Mouse (Mus musculus) embryo, embryonic 10 days (tissue): ENCODE measurements at regions not wholly inside any gene's neighbourhood (a gene's known extent, or its start where the extent isn't known, plus 50 kb on each side); places are given as distances from the start of the nearest gene placed in this dataset.
A peak's percentile ranks its signal among the peaks of the same experiment; 100 is the strongest.

ENCODE experiments used
- DNase-seq: peaks from one replicate; pipeline ENCODE4 v3.0.0-alpha.2; 2015; ENCODE audit warnings: low spot score

GRCm38 (mm10) chr4:62755237-62755900, 195.7 kb downstream of the Rgs3 start:
- DNase-seq: peak; percentile 85

DNA sequence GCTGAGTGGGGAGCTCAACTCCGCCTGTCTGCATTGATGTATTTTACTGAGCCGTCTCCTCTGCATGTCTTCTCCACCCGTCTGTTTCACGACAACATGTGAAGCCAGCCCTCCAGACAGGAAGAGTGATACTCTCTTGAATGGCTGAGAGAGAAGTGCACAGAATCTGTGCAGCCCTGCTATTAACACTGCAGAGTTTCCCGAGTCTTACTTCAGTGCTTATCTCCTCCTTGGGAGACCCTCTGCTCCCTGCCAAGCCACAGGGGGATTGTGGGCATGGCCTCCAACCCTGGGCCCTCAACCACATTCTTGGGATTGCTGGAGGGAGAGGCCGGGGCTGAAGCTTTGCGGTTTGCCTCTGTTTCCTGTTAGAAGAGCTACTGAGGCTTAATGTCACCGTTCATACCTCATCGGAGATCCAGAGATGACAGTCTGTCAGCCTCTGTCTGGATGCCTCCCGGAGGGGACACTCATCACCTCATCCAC, 197.1 kb downstream of the Rgs3 start:
- no peak for DNase-seq

DNA sequence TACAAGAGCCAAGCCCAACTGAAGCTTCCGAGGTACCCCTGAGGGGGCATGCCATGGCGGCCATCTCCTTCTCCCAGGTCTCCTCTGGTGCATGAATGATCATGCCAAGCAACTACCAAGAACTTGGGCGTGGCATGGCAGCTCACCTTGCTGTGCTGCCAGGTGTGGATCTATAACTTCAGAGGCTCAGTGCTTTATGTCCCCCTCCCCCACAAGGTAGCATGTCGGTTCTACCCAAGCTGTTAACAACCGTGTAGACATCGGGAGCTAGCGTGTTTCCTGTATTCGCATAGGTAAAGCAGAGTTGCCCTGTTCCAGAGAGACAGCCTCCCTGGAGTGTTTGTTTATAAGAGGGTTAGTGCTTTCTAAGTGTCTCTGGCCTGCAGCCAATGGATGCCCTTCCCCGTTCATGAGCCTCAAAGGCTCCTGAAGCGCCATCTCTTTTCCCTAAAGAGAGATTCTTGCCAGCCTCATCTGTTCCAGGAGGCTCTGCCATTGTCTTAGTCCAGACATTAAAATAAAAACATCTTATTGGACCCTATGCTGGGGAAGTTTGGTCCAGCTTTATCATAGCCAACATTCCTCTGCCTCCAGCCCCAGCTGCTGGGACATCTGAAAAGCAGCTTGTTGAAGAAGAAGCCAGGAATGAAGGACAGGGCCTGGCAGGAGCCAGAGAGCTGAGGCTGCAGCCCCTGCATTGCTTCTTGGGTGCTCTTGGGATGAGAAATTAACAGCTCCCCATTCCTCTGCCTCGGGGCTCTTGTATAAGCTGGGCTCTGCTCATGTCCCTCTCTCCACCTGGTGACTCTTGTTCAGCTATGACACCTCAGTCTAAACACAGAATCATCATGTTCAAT, 201.3 kb downstream of the Rgs3 start:
- no peak for DNase-seq

DNA sequence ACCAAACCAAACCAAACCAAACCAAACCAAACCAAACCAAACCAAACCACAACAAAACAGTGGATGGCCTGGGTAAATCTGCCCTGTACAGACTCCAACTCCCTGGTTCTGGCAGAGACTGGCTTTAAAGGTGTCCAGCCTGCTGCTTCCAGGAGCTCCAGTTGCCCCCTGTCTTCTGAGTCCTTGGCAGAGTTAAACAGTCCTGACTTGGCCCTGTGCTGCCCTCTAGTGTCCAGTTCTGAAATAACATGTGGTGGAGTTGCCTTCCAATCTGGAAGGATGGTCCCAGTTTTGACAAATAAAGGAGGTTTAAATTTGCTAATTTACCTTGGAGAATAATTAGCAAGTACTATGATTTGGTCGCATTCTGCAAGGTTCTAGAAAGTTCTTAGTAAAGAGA, 202.0 kb downstream of the Rgs3 start:
- DNase-seq: peak; percentile 88

- peak; percentile 91 for DNase-seq
Measured at GRCm38 (mm10) chr4:62763990-62764389, 201.4 kb upstream of the Zfp618 start.

DNA sequence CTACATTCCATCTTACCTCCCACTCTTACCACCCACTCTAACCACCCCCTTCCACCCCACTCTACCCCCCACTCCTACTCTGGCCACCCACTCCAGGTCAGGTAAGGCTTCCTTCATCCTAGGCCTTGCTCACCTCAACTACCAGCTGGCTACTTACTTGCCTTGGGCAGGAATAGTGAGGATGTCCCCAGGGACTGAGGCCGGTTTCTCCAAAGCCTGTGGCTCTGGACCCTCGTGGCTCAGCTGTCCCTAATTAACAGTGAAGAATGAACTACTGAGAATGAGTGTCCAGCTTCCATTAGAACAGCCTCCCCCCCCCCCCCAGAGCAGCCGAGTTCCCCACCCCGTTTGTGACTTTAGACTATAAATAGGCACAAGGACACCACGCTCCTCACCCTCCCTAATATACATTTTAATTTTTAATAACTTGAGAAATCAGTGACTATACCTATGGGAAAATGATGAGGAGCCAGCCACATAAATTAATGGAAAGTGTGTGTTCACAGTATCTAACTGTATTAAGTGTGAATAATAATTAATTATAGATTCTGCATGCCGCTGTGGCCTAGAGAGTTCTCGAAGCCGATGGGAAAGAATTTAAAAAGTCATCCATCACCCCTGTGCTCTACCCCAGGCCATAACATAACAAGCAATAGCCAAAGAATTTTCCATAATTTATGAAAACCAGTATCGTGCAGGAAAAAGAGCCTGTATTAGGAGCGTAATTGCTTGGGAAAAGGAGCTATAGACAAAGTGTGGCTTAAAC, 195.7 kb upstream of the Zfp618 start:
- no peak for DNase-seq

- DNase-seq: no peak
Measured at GRCm38 (mm10) chr4:62775005-62775609, 190.3 kb upstream of the Zfp618 start.

GRCm38 (mm10) chr4:62776881-62777280, 188.5 kb upstream of the Zfp618 start:
- no peak for DNase-seq

DNA sequence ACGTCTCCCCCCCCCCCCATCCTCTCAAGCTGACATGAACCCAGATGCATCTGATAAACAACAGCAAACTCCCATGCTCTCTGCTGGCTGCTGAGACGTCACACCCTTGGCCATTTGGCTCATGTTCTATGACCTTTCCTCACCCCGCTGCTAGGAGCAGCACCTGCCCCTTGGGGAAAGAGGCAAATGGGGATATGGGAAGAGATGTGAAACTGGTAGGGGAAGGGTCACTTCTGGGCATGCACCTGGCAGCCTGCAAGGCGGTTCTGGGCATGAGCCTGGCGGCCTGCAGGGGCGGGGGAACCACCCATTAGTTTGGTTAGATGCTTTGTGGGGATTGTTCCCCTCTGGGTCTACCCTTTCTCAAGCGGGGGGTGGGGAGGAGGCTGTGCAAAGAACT, 187.9 kb upstream of the Zfp618 start:
- no peak for DNase-seq

- no peak for DNase-seq
Measured at GRCm38 (mm10) chr4:62778621-62779020, 186.8 kb upstream of the Zfp618 start.

DNA sequence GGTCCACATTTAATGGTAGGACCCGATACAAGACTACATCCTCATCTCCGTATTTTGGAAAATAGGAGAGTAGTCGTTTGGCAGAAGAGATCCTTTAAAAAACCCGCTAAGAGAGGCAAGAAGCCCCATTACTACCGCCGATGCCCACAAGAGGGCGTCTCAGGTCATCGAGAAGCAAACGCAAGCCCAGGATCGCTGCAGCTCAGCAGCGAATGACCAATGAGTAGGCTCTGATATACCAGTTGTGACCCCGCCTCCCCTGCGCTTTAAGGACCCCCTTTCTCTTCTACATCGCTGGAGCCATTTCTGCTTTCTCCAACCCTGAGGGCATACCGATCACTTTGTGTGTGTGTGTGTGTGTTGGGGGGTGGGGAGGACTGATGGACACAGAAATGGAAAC, 185.0 kb upstream of the Zfp618 start:
- DNase-seq: peak; percentile 96

DNA sequence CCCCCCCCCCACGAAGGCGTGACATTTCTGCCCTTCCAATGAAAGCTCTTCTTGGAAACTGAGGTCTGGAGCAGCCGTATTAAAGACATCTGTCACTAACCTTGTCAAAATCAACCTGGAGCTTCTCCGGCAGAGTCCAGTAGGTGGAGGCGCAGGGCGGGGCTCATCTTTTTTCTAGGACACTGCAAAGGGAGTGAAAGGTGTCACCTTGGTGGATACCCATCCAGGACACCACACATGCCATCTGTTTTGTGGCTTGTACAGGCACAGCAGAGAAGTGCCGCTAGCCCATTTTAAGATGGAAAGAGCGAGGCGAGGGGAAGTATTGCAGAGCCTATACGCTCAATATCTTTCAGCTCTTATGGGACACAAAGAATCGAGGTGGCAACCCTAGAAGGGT, 184.5 kb upstream of the Zfp618 start:
- no peak for DNase-seq

DNA sequence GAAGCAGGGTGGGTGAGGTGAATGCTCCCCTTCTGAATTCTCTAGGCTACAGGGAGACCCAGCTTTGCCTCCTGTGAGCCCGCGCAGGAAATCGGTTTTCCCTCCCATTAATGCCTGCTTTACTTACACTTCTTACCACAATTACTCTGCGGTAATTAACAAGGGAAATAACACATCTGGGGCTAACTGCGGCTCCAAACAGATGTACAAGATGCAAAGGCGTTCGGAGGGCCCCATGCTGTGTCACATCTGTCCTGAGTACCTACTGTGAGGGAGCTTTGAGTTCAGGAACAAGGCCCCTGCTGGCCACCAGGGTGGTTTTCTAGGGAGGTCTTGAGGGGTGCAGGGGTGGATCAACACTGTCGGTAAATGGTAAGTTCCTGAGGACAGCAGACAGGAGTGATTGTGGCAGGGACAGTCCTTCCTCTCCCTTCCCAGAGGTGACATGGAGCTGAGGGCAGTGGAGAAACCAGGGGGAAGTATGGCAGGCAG, 184.0 kb upstream of the Zfp618 start:
- DNase-seq: no peak

GRCm38 (mm10) chr4:62785711-62786110, 179.7 kb upstream of the Zfp618 start:
- no peak for DNase-seq

GRCm38 (mm10) chr4:62789696-62790095, 175.7 kb upstream of the Zfp618 start:
- DNase-seq: no peak

DNA sequence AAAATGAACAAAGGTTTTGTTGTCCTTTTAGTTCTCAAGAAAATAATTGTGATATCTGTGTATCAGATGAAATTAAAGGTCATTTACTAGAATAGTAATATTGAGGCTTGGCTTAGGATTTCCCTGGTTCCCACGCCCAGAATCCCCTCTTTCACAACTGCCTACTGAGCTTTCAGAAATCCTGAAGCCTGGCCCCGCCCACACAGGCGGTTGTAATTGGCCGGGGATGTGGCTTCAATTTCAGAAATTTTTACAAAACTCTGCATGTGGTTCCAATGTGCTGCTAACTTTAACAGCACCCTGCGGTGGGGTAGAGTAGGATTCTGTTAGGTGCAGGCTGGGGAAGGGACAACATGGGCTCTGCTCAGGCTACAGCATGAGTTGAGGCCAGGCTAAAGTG, 171.8 kb upstream of the Zfp618 start:
- DNase-seq: no peak

- no peak for DNase-seq
Measured at GRCm38 (mm10) chr4:62795538-62795937, 169.8 kb upstream of the Zfp618 start.

- DNase-seq: no peak
Measured at GRCm38 (mm10) chr4:62799923-62800322, 165.4 kb upstream of the Zfp618 start.

- no peak for DNase-seq
Measured at GRCm38 (mm10) chr4:62805841-62806240, 159.5 kb upstream of the Zfp618 start.

GRCm38 (mm10) chr4:62806786-62807185, 158.6 kb upstream of the Zfp618 start:
- DNase-seq: no peak

DNA sequence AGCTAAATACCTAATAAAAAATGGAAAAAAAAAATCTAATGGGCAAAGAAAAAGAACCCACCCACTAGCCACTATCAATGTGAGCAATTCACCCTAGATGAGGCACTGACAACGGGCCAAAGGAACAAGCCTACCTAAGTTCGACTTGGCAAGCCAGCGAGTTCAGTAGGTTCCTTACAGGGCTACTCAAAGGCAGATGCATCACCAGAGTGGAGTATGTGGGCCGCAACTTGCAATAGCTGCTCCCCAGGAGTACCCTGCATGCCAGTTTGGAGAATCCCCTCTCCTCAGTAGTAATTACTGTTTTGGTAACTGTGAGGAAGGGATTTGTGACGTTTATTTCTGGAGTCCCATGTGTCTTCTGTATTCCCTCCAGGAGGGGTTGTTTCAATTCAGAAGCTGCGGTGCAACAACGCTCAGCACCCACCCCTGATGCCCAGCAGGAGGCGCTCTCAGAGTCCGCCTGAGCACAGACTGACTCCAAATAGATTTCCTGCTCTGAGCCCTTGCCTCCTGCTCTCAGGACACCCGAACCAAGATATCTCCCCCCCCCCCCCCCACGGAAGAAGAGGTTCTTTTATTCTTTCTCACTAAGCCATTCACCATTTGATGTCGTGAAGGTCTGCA, 157.3 kb upstream of the Zfp618 start:
- DNase-seq: no peak

DNA sequence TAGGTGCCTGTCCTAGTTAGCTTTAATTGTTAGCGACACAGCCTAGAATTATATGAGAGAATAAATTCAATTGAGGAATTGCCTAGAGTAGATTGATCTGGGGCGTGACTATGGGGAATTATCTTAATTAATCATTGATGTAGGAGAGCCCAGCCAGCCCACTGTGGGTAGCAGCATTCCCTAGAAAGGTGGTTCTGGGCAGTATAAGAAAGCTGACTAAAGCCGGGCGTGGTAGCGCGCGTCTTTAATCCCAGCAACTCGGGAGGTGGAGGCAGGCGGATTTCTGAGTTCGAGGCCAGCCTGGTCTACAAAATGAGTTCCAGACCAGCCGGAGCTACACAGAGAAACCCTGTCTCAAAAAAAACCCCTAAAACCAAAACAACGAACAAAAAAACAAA, 156.8 kb upstream of the Zfp618 start:
- no peak for DNase-seq
